Mouse (Mus musculus): ENCODE measurements around the gene Gm9747. TPM values are rescaled to one million over a fixed set of nuclear protein-coding genes. Genes with fewer than 3 reads are reported as not detected.
A peak's percentile ranks its signal among the peaks of the same experiment; 100 is the strongest.

Gene Gm9747
- total and polyA plus RNA-seq, 2 experiments = 0.05 TPM; not detected in 1

- TF ChIP-seq CTCF (IDR thresholded peaks at IDR 0.05; ENCODE audit: low read depth, low read length) (no peak), POLR2A (IDR thresholded peaks at IDR 0.05; ENCODE audit: extremely low read depth, insufficient read depth, low read length) (no peak)
- H3K4me3 ChIP-seq (ENCODE audit: insufficient read depth, low read depth, low read length) = peak overlapping the region; percentile 51
- H3K9ac ChIP-seq (ENCODE audit: low read depth, low read length) = peak overlapping the region; percentile 15
- WGBS = 14% methylated on average over 4 of the region's 4 CpGs
- peak overlapping the region; percentile 71 for H3K27ac ChIP-seq (replicated peaks; ENCODE audit: insufficient read depth, low read depth, low read length)
- H3K27me3 ChIP-seq (ENCODE audit: control insufficient read depth, insufficient read depth, low read length) = no peaks in the 10 kb centered on the region
- no peaks in the 10 kb centered on the region; the same call in 1 of the 2 replicates for H3K36me3 ChIP-seq (ENCODE audit: control insufficient read depth, insufficient read depth, low read length)
- peak; percentile 82 for DNase-seq (ENCODE audit: extremely low read depth, low read depth, low spot score)
- H3K4me1 ChIP-seq (ENCODE audit: control insufficient read depth, insufficient read depth, low read length) = peaks cover 40% of the 10 kb centered on the region
- H3K79me2 ChIP-seq (ENCODE audit: control insufficient read depth, insufficient read depth, low read length) = peaks cover 36% of the 10 kb centered on the region
Measured at GRCm38 (mm10) chr1:82284403-82284802, 51.5 kb downstream of the Gm9747 start.

Other genes starting within 250 kb of the Gm9747 start
- 7.6 and 13.3 TPM in 2 replicates for gene Irs1, start 58.3 kb downstream of the Gm9747 start, total RNA-seq (2014; rRNA removed)
- 8.2 TPM in 2 replicates for gene Irs1, start 58.3 kb downstream of the Gm9747 start, polyA plus RNA-seq (2012; rRNA removed)
- 10.9 and 12.1 TPM in 2 replicates for gene Rhbdd1, start 83.3 kb downstream of the Gm9747 start, total RNA-seq (2014; rRNA removed)
- gene Rhbdd1, start 83.3 kb downstream of the Gm9747 start, polyA plus RNA-seq (2012; rRNA removed) = 10.9 and 11.4 TPM in 2 replicates